Mouse (Mus musculus): ENCODE measurements around the gene Naa25. TPM values are rescaled to one million over a fixed set of nuclear protein-coding genes. Genes with fewer than 3 reads are reported as not detected.
A peak's percentile ranks its signal among the peaks of the same experiment; 100 is the strongest.

The Naa25 gene
- total RNA-seq, 1 experiment = 92.3 TPM

DNA sequence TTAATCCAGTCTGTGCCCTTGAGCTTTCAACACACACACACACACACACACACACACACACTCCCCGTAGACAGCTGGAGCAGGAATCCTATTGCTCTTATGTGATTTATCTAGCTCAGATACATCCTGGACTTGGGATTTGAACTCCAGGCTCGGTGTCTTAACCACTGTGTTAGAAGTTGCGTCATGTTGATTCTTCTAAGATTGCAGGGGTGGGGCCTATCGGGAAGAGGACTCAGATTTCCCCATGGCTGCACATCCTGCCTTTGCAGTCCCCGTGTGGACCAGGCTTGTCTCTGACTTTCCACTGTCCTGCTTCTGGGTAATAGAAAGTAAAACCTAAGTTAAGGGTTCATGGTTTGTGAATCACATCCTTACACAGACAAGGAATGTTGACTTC is 2.3 kb downstream of the Naa25 start:
- no peak overlapping the region for H3K4me3 ChIP-seq (ENCODE audit: insufficient read depth in 1 of 2, low read depth in 1 of 2, low read length in 2 of 2, poor library complexity in 1 of 2, severe bottlenecking in 1 of 2)
- TF ChIP-seq HCFC1 (IDR thresholded peaks at IDR 0.05; ENCODE audit: borderline replicate concordance, insufficient read depth, low read length) = no peak
- H3K9me3 ChIP-seq (ENCODE audit: control insufficient read depth, insufficient read depth, low read depth, low read length) = no peaks in the 10 kb centered on the region
- DNase-seq (ENCODE audit: low read depth, low spot score) = no peak
- peak overlapping the region; percentile 33; the same call in 1 of the 2 replicates for H3K9ac ChIP-seq (ENCODE audit: insufficient read depth, low read depth, low read length, poor library complexity, severe bottlenecking)
- in situ Hi-C loops (cut with MboI; ENCODE audit: low sequenced_read_pairs in 2 of 2, unreplicated experiment in 2 of 2) = no loop called here
- H3K36me3 ChIP-seq (ENCODE audit: control insufficient read depth, insufficient read depth, low read length, poor library complexity, severe bottlenecking) = peaks cover 14% of the 10 kb centered on the region; the same call in 1 of the 2 replicates
- peaks cover 4 to 20% of the 10 kb centered on the region in 2 experiments; a peak in 2 of 4 replicates for H3K4me1 ChIP-seq (ENCODE audit: control insufficient read depth in 2 of 2, insufficient read depth in 2 of 2, low read length in 2 of 2, poor library complexity in 1 of 2)
- no peak overlapping the region for H3K27ac ChIP-seq (ENCODE audit: insufficient read depth, low read depth, low read length, poor library complexity, severe bottlenecking)

DNA sequence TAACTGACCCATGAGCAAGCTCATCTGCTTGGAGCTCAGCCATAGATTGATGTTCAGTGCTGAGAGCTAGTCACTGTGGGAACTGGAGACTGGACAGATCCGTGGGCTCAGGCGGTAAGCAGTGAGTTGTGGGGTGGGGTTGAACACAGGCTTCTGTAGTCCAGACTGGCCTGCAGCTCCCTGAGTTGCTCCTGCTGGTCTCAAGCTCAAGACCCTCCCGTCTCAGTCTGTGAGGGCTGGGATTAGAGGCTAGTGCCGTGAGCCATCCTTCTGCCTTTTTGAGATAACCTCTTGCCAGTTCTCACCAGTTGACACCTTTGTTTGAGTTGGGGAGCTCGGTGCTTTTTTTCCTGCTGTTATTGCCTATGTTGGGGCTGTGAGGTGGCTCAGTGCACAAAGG is 3.1 kb downstream of the Naa25 start:
- TF ChIP-seq ZC3H11A (IDR thresholded peaks at IDR 0.05; ENCODE audit: borderline replicate concordance, low read depth, low read length) (no peak), CHD2 (IDR thresholded peaks at IDR 0.05; ENCODE audit: low read depth, low read length) (no peak), ZNF384 (IDR thresholded peaks at IDR 0.05; ENCODE audit: low read depth, low read length) (no peak), MAFK (IDR thresholded peaks at IDR 0.05; ENCODE audit: insufficient read depth, low read depth, low read length) (no peak), HCFC1 (IDR thresholded peaks at IDR 0.05; ENCODE audit: borderline replicate concordance, insufficient read depth, low read length) (no peak)
- Histone ChIP-seq H3K9me3 (ENCODE audit: control insufficient read depth, insufficient read depth, low read depth, low read length) (no peaks in the 10 kb centered on the region), H3K4me3 (ENCODE audit: insufficient read depth in 1 of 2, low read depth in 1 of 2, low read length in 2 of 2, poor library complexity in 1 of 2, severe bottlenecking in 1 of 2) (no peak overlapping the region), H3K36me3 (ENCODE audit: control insufficient read depth, insufficient read depth, low read length, poor library complexity, severe bottlenecking) (peaks cover 17% of the 10 kb centered on the region; the same call in 1 of the 2 replicates), H3K27ac (ENCODE audit: insufficient read depth, low read depth, low read length, poor library complexity, severe bottlenecking) (no peak overlapping the region), H3K4me1 (ENCODE audit: control insufficient read depth in 2 of 2, insufficient read depth in 2 of 2, low read length in 2 of 2, poor library complexity in 1 of 2) (peaks cover 4 to 23% of the 10 kb centered on the region in 2 experiments; a peak in 2 of 4 replicates), H3K9ac (ENCODE audit: insufficient read depth, low read depth, low read length, poor library complexity, severe bottlenecking) (peak overlapping the region; percentile 40; the same call in 1 of the 2 replicates)
- in situ Hi-C loops (cut with MboI; ENCODE audit: low sequenced_read_pairs in 2 of 2, unreplicated experiment in 2 of 2) = no loop called here
- DNase-seq (ENCODE audit: low read depth, low spot score) = no peak

DNA sequence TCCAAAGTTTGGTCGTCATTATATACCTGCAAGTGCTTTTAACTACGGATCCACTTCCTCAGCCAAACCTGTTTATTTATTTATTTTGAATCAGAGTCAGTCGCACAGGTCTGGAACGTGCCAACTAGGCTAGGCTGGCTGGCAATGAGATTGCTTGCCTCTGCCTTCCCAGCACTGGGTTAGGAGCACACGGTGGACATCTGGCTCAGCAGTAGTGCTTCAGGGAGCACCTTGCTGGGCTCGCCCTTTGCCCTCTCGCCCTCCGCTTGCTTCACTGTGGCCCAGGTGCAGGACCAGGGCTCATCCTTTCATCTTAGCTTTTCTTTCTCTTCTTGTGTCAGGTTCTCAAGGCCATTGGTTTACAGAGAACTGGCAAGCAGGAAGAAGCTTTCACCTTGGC is 10.1 kb downstream of the Naa25 start:
- no peak for DNase-seq (ENCODE audit: low read depth, low spot score)
- no peak for TF ChIP-seq ZC3H11A (IDR thresholded peaks at IDR 0.05; ENCODE audit: borderline replicate concordance, low read depth, low read length)
- no peak for TF ChIP-seq HCFC1 (IDR thresholded peaks at IDR 0.05; ENCODE audit: borderline replicate concordance, insufficient read depth, low read length)
- Histone ChIP-seq H3K9me3 (ENCODE audit: control insufficient read depth, insufficient read depth, low read depth, low read length) (no peaks in the 10 kb centered on the region), H3K4me1 (ENCODE audit: control insufficient read depth in 2 of 2, insufficient read depth in 2 of 2, low read length in 2 of 2, poor library complexity in 1 of 2) (peaks cover 2 to 12% of the 10 kb centered on the region in 2 experiments; a peak in 2 of 4 replicates), H3K27ac (ENCODE audit: insufficient read depth, low read depth, low read length, poor library complexity, severe bottlenecking) (no peak overlapping the region), H3K9ac (ENCODE audit: insufficient read depth, low read depth, low read length, poor library complexity, severe bottlenecking) (no peak overlapping the region), H3K4me3 (ENCODE audit: insufficient read depth in 1 of 2, low read depth in 1 of 2, low read length in 2 of 2, poor library complexity in 1 of 2, severe bottlenecking in 1 of 2) (no peak overlapping the region), H3K36me3 (ENCODE audit: control insufficient read depth, insufficient read depth, low read length, poor library complexity, severe bottlenecking) (peaks cover 44% of the 10 kb centered on the region)
- in situ Hi-C loops (cut with MboI; ENCODE audit: low sequenced_read_pairs in 2 of 2, unreplicated experiment in 2 of 2) = no loop called here

DNA sequence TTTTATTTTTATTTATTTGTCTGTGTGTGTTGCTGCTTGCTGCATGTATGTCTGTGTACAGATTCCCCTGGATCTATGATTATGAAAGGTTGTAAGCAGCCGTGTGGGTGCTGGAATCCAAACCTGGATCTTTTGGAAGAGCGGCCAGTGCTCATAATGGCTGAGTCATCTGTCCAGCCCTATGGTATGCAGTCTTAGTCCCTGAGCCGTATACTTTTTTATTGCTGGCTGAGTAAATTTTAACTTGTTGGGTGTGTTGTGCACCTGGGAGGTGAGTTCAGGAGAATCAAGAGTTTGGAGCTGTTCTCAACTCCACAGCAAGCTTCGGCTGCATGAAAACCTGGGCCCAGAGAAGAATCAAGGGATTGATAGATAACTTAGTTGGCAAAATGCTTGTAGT is 13.2 kb downstream of the Naa25 start:
- Histone ChIP-seq H3K9me3 (ENCODE audit: control insufficient read depth, insufficient read depth, low read depth, low read length) (no peaks in the 10 kb centered on the region), H3K4me1 (ENCODE audit: control insufficient read depth in 2 of 2, insufficient read depth in 2 of 2, low read length in 2 of 2, poor library complexity in 1 of 2) (peaks cover 0 to 3% of the 10 kb centered on the region in 2 experiments; a peak in 2 of 4 replicates), H3K9ac (ENCODE audit: insufficient read depth, low read depth, low read length, poor library complexity, severe bottlenecking) (no peak overlapping the region), H3K27ac (ENCODE audit: insufficient read depth, low read depth, low read length, poor library complexity, severe bottlenecking) (no peak overlapping the region), H3K36me3 (ENCODE audit: control insufficient read depth, insufficient read depth, low read length, poor library complexity, severe bottlenecking) (peaks cover 51% of the 10 kb centered on the region), H3K4me3 (ENCODE audit: insufficient read depth in 1 of 2, low read depth in 1 of 2, low read length in 2 of 2, poor library complexity in 1 of 2, severe bottlenecking in 1 of 2) (no peak overlapping the region)
- DNase-seq (ENCODE audit: low read depth, low spot score) = no peak
- in situ Hi-C loops (cut with MboI; ENCODE audit: low sequenced_read_pairs in 2 of 2, unreplicated experiment in 2 of 2) = no loop called here
- TF ChIP-seq ZNF384 (IDR thresholded peaks at IDR 0.05; ENCODE audit: low read depth, low read length) (no peak), HCFC1 (IDR thresholded peaks at IDR 0.05; ENCODE audit: borderline replicate concordance, insufficient read depth, low read length) (no peak), CHD2 (IDR thresholded peaks at IDR 0.05; ENCODE audit: low read depth, low read length) (no peak), MAFK (IDR thresholded peaks at IDR 0.05; ENCODE audit: insufficient read depth, low read depth, low read length) (no peak), ZC3H11A (IDR thresholded peaks at IDR 0.05; ENCODE audit: borderline replicate concordance, low read depth, low read length) (no peak)

DNA sequence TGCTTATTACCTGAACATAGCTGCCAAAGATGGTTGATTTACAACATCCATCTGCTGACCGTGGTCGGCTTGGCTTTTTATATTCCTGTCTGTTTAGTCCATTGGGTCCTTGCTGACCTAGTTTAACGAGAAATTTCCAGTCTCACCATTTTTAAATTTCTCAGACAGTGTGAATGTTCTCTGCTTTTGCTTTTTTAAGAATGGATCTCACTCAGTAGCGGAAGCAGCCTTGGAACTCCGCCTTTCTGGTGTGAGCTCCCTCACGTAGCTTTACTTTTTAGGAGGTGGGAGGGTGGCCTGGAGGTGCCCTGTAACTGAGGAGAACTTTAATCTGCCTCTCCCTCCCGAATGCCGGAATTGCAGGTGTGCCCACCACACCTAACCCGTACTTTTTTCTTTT is 23.0 kb downstream of the Naa25 start:
- DNase-seq (ENCODE audit: low read depth, low spot score) = no peak
- Histone ChIP-seq H3K27ac (ENCODE audit: insufficient read depth, low read depth, low read length, poor library complexity, severe bottlenecking) (no peak overlapping the region), H3K36me3 (ENCODE audit: control insufficient read depth, insufficient read depth, low read length, poor library complexity, severe bottlenecking) (peaks cover 73% of the 10 kb centered on the region), H3K9me3 (ENCODE audit: control insufficient read depth, insufficient read depth, low read depth, low read length) (no peaks in the 10 kb centered on the region), H3K9ac (ENCODE audit: insufficient read depth, low read depth, low read length, poor library complexity, severe bottlenecking) (no peak overlapping the region), H3K4me1 (ENCODE audit: control insufficient read depth in 2 of 2, insufficient read depth in 2 of 2, low read length in 2 of 2, poor library complexity in 1 of 2) (no peaks in the 10 kb centered on the region), H3K4me3 (ENCODE audit: insufficient read depth in 1 of 2, low read depth in 1 of 2, low read length in 2 of 2, poor library complexity in 1 of 2, severe bottlenecking in 1 of 2) (no peak overlapping the region)
- TF ChIP-seq ZC3H11A (IDR thresholded peaks at IDR 0.05; ENCODE audit: borderline replicate concordance, low read depth, low read length) (no peak), HCFC1 (IDR thresholded peaks at IDR 0.05; ENCODE audit: borderline replicate concordance, insufficient read depth, low read length) (no peak), ZNF384 (IDR thresholded peaks at IDR 0.05; ENCODE audit: low read depth, low read length) (no peak), MAFK (IDR thresholded peaks at IDR 0.05; ENCODE audit: insufficient read depth, low read depth, low read length) (no peak), CHD2 (IDR thresholded peaks at IDR 0.05; ENCODE audit: low read depth, low read length) (no peak)
- in situ Hi-C loops (cut with MboI; ENCODE audit: low sequenced_read_pairs in 2 of 2, unreplicated experiment in 2 of 2) = no loop called here
